24 mouse cellular contexts compared by ENCODE assay signal in genomic region chr3:26685832-26686231, GRCm38 (mm10). TPM values are rescaled to one million over a fixed set of nuclear protein-coding genes. Genes with fewer than 3 reads are reported as not detected.
"Had no signal": no experiment of that assay in that cellular context is flagged by ENCODE, and none has a peak within 500 bp of the region (broad histone marks: within the 10 kb centered on the region; RNA-seq: fewer than 3 reads in every experiment).

No protein-coding gene starts in this region.

- DNase-seq: retina, postnatal 1 day; right cerebral cortex, adult 18-20 months; right cerebral cortex, postnatal 14 days; right cerebral cortex, postnatal 4 days; spleen, adult 18-20 months; thymus, adult 18-20 months; thymus, adult 2 months; thymus, postnatal 14 days; thymus, postnatal 25 days; thymus, postnatal 36 days; thymus, postnatal 4 days had no signal

RNA-seq across cellular contexts. Expression of gene Spata16, which starts 48.4 kb away (rescaled TPM):
- polyA plus RNA-seq: neural tube, embryonic 11.5 days; neural tube, embryonic 12.5 days; neural tube, embryonic 13.5 days; neural tube, embryonic 14.5 days; neural tube, embryonic 15.5 days; small intestine, adult 2 months; spleen, adult 2 months; stomach, embryonic 14.5 days; stomach, embryonic 15.5 days; stomach, embryonic 16.5 days; stomach, postnatal 0 days; thymus, adult 2 months; thymus, postnatal 0 days; urinary bladder, adult 2 months had no signal
